Mouse (Mus musculus): Measurements from ENCODE around the gene Josd2.

GRCm38 (mm10) chr7:44482836-44483435 lies 15.2 kb downstream of the Josd2 start:
- TF ChIP-seq POLR2A (IDR thresholded peaks at IDR 0.05; ENCODE audit: borderline replicate concordance, insufficient read depth, low read length) (no peak), CTCF (IDR thresholded peaks at IDR 0.05; ENCODE audit: borderline replicate concordance, insufficient read depth, low read depth, low read length) (no peak)

Data from cerebellum, adult 2 months (tissue).